Mouse (Mus musculus) layer of hippocampus, adult 2 months (tissue): ENCODE results near the gene Poc1b. TPM values are rescaled to one million over a fixed set of nuclear protein-coding genes. Genes with fewer than 3 reads are reported as not detected.

Source experiments
- DNase-seq, 2 experiments: peaks; one replicate each; pipeline ENCODE4 v3.0.0; 2022; ENCODE audit warnings: low spot score in 2 of 2
- H3K27ac ChIP-seq: fragments of 200-600 bp; 2 replicates; pipeline ENCODE4 v1.8.1; 2022
- H3K4me3 ChIP-seq: fragments of 200-600 bp; 2 replicates; pipeline ENCODE4 v1.8.1; 2022; ENCODE audit warnings: mild to moderate bottlenecking
- CTCF ChIP-seq: fragments of 200-600 bp; conservative IDR thresholded peaks from 2 replicates; pipeline ENCODE4 v1.8.1; 2022; ENCODE audit warnings: antibody characterized with exemption, mild to moderate bottlenecking, moderate library complexity
- total RNA-seq, 2 experiments: library from RNA; stranded (reverse); gene quantifications; 2 replicates each; pipeline ENCODE4 v1.2.3; 2021

The Poc1b gene
- total RNA-seq, 2 experiments from 2014 or later: 6.0 to 6.1 TPM

- H3K4me3 ChIP-seq: no peak overlapping the region
- TF ChIP-seq CTCF: no peak
- DNase-seq: no peak
- no peak overlapping the region for H3K27ac ChIP-seq
These were observed 11.9 kb downstream of the Poc1b start for GRCm38 (mm10) chr10:99118697-99119096.

GRCm38 (mm10) chr10:99119471-99119870 lies 12.6 kb downstream of the Poc1b start:
- no peak for DNase-seq
- Histone ChIP-seq H3K4me3 (no peak overlapping the region), H3K27ac (no peak overlapping the region)
- TF ChIP-seq CTCF: no peak

- H3K27ac ChIP-seq: no peak within 1 kb of the TSS
- no peak within 1 kb of the TSS for H3K4me3 ChIP-seq
- DNase-seq: no peak
- TF ChIP-seq CTCF: no peak
These were observed 19.4 kb downstream of the Poc1b start, which contains the start of gene Phxr2 for GRCm38 (mm10) chr10:99126225-99126624. TSS of gene Phxr2 (minus strand) at chr10:99126325.

- no peak for DNase-seq
- TF ChIP-seq CTCF: no peak
These were observed 20.1 kb downstream of the Poc1b start for GRCm38 (mm10) chr10:99126954-99127353.

GRCm38 (mm10) chr10:99127691-99128261 lies 20.9 kb downstream of the Poc1b start:
- Histone ChIP-seq H3K4me3 (no peak overlapping the region), H3K27ac (no peak overlapping the region)
- no peak for DNase-seq
- no peak for TF ChIP-seq CTCF

More at GRCm38 (mm10) chr10:99126954-99127353, 20.1 kb downstream of the Poc1b start:
- Histone ChIP-seq H3K27ac (no peak overlapping the region), H3K4me3 (no peak overlapping the region)

- TF ChIP-seq CTCF: no peak
- H3K27ac ChIP-seq: peak overlapping the region; percentile 73
- no peak overlapping the region for H3K4me3 ChIP-seq
- no peak for DNase-seq
These were observed 23.8 kb downstream of the Poc1b start for GRCm38 (mm10) chr10:99130611-99131010.

- peak; percentile 37 for TF ChIP-seq CTCF
- H3K4me3 ChIP-seq: no peak overlapping the region
- H3K27ac ChIP-seq: peak overlapping the region; percentile 73
- DNase-seq: no peak
These were observed 24.5 kb downstream of the Poc1b start for GRCm38 (mm10) chr10:99131298-99131697.

GRCm38 (mm10) chr10:99132189-99132588 lies 25.4 kb downstream of the Poc1b start:
- no peak for TF ChIP-seq CTCF
- Histone ChIP-seq H3K27ac (peak overlapping the region; percentile 73), H3K4me3 (no peak overlapping the region)
- no peak for DNase-seq

GRCm38 (mm10) chr10:99132595-99133272 lies 25.9 kb downstream of the Poc1b start:
- peak overlapping the region; percentile 46; the same call in 1 of the 2 replicates for H3K27ac ChIP-seq
- H3K4me3 ChIP-seq: no peak overlapping the region
- no peak for DNase-seq
- no peak for TF ChIP-seq CTCF

GRCm38 (mm10) chr10:99133321-99133875 lies 26.6 kb downstream of the Poc1b start:
- TF ChIP-seq CTCF: no peak
- Histone ChIP-seq H3K27ac (peak overlapping the region; percentile 46; the same call in 1 of the 2 replicates), H3K4me3 (no peak overlapping the region)
- no peak for DNase-seq

- no peak overlapping the region for H3K27ac ChIP-seq
- no peak overlapping the region for H3K4me3 ChIP-seq
- TF ChIP-seq CTCF: no peak
- no peak for DNase-seq
These were observed 29.5 kb downstream of the Poc1b start for GRCm38 (mm10) chr10:99136337-99136736.

- DNase-seq: no peak
- Histone ChIP-seq H3K27ac (no peak overlapping the region), H3K4me3 (no peak overlapping the region)
- TF ChIP-seq CTCF: no peak
These were observed 38.8 kb downstream of the Poc1b start for GRCm38 (mm10) chr10:99145611-99146010.

- DNase-seq: no peak
- no peak overlapping the region for H3K4me3 ChIP-seq
- no peak for TF ChIP-seq CTCF
These were observed 39.8 kb downstream of the Poc1b start for GRCm38 (mm10) chr10:99146596-99146995.

GRCm38 (mm10) chr10:99150016-99150415 lies 43.2 kb downstream of the Poc1b start:
- no peak overlapping the region for H3K4me3 ChIP-seq
- no peak for TF ChIP-seq CTCF
- no peak for DNase-seq
- no peak overlapping the region for H3K27ac ChIP-seq

More at GRCm38 (mm10) chr10:99146596-99146995, 39.8 kb downstream of the Poc1b start:
- H3K27ac ChIP-seq: no peak overlapping the region
